Mouse (Mus musculus) telencephalon, adult 2 months (tissue): ENCODE results near the gene Mllt3.

ENCODE experiments used
- DNase-seq: peaks from one replicate; pipeline ENCODE4 v3.0.0-alpha.2; 2011; ENCODE audit warnings: low read depth, low spot score

The Mllt3 gene

DNA sequence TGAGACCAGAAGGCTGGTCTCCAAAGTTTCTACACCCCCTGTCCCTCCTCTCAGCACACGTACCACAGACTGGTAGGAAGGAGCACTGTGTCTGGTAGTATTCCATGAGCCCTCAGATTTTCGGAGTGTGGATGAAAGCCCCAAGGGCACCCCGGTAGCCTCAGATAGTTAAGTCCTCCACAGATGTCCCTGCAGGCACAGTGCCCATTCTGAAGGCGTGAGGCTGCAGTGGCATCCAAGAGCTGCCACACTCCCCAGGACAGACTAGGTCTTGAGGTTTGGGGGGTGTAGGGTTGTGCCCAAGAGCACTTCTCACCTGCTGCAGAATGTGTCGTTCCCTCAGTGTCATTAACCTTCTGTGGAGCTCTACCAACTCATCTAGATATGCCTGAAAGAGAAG is 251.2 kb downstream of the Mllt3 start:
- no peak for DNase-seq

DNA sequence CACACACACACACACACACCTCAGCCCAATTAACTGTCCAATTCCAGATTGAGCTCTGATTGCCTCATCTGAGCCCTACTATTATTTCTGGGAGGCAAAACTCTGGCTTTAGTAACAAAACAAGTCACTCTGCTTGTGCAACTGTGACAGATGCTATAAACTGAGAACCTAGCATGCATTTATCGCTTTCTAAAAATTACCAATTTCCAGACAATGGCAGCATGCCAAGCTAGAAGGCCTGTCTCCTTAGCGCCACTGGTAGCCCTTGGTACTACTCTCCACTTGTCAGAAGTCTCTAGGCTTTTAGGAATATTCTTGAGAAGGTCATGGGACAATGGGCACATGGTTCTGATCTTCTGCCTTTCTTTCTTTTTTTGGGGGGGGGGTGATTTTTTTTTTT is 257.4 kb downstream of the Mllt3 start:
- no peak for DNase-seq

DNA sequence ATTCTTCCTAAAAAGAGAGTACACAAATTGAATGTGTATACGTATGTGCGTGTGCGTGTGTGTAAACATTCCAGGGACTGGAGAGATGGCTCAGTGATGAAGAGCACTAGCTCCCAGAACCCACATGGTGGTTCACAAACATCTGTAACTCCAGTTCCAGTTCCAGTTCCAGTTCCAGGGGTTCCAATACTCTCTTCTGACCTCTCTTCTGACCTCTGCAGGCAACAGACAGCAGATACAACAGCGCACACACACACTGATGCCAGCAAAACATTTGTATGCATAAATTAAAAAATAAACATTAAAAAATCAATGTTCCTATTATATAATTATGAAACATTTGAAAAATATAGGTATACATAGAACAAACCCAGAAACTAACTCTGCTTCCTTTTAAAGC is 258.6 kb downstream of the Mllt3 start:
- DNase-seq = no peak

DNA sequence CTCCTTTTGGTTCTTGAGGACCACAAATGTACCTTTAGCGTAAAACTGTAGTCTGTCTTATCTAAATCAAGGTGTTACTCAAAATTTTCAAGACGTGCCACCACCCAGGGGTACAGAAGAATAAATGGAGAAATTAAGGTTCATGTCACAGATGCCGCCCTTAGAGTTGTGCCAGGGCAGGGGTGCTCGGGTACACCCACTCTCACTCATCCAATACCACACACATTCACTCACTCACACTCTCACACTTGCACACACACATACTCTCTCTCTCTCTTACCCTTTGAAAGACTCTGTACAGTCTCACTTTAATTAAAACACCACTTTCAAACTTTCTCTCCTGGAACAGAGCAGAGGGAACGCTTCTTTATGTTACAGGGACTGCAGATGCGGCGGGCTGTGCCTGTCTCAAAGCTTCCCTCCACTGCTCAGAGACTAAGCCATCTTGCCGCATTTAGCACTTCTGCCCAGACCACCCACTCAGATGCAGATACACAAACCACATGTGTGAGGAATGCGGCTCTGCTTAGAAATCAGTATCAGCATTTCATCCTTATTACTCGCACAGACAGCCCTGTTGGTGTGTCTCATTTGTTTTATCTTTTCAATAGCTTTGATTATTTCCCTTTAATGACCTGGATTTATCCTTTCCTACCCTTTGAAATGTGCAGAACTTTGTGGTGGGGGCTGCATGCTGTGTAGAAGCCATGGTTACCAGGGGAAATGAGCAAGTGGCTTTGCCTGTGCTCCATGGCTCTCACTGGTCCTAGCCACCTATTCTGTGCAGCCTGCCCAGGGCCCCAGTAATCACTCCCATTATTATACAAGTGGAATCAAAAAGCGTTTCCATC is 265.2 kb downstream of the Mllt3 start:
- no peak for DNase-seq

DNA sequence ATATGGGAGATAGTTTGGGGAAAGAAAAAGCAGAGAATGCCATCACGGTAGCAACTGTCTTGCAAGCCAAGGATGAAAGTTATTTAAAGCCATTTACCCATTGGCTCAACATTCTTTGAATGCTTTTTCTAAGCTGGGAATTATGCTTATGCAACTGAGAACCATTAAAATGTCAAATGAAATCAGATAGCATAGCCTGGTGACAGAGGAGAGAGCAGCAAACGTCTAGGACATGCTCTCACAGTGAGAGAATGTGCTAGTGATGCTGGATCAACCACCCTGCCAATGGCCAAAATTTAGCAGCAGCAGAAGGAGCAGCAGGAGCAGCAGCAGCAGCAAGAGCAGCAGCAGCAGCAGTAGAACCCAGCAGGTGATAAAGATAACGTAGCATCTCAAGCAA is 267.4 kb downstream of the Mllt3 start:
- DNase-seq = no peak

DNA sequence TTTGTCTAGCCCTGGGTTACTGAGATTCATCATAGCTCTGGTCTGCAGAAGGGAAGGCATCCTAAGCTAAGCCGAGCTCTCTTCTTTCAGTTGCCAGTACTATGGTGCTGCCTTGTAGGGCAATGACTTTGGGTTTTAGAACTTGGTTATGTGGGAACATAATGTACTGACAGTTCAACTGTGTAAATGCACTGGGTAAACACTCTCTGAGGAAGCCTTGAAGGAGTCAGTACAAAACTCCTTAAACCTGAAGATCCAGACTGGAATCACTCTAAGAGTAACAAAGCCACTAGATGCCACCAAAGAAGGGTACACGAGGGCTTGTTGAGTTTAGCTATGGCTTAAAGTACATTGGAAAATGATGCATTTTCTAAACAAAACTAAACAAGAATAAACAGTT is 272.1 kb downstream of the Mllt3 start:
- no peak for DNase-seq

DNA sequence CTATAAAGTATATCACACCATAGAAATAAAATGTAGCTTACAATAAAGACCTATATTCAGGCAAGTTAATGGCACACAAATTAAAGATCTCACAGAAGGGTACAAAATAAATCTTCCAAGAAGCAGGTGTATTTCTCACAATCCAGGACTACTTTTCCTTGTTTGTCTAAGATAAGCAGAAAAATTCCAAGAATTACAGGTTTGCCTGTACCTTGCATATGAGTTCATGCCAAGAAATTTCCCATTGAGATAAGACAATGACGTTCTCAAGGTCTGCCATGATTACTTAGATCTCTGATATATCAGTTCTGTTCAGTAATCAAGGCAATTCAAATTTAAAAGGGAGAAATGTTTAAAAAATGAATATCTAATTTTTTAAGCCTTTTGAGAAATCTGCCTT is 272.9 kb downstream of the Mllt3 start:
- no peak for DNase-seq

DNA sequence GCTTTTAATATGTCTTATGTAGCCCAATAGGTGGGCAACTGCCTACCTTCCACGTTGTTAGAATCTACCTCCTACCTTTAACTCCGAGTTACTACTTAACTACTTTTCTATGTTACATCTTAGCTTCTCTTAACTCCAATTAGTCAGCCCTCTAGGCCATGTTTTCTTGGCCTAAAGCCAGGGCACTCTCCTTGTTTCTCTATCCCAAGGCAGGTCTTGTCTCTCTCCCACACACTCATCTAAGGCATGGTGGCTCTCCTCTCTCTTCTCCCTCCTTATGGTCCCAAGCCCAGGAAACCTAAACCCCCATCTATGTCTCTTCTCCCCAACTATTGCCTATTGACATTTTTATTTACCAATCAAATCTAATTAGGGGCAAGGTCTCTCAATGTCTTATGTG is 273.5 kb downstream of the Mllt3 start:
- no peak for DNase-seq

DNA sequence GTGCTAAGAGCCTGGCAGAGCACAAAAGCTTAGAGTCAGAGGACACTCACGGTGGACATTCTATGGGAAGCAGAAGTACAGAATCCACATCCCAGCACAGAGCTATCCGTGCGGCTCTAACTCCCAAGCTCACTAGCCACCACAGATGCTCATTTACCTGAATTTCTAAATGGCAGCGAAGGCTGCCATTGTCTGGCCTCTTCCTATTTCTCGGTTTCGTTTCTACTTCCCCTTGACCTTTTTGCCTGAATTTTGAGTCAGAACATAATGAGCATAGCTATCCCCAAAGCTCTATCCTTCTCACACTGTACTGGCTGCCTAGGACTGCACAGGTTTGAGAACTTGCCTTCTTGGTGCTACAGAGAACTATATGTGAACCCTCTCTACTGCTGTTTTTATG is 274.1 kb downstream of the Mllt3 start:
- no peak for DNase-seq

DNA sequence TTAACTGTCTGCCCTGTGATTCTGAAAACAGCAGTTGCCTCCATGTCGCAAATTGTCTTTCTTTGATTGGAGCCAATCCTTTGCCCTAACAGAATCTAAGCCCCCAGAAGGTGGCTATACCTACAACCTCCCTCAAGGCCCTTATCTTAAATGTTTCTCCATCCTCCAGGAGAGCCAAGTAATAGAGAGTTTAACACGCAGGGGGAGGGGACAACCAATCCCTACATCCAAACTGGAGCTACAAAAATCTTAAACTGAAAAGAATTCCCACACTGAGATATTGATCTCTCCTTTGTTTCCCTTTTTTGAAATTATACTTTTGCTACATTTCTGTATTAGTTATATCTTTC is 281.7 kb downstream of the Mllt3 start:
- no peak for DNase-seq

DNA sequence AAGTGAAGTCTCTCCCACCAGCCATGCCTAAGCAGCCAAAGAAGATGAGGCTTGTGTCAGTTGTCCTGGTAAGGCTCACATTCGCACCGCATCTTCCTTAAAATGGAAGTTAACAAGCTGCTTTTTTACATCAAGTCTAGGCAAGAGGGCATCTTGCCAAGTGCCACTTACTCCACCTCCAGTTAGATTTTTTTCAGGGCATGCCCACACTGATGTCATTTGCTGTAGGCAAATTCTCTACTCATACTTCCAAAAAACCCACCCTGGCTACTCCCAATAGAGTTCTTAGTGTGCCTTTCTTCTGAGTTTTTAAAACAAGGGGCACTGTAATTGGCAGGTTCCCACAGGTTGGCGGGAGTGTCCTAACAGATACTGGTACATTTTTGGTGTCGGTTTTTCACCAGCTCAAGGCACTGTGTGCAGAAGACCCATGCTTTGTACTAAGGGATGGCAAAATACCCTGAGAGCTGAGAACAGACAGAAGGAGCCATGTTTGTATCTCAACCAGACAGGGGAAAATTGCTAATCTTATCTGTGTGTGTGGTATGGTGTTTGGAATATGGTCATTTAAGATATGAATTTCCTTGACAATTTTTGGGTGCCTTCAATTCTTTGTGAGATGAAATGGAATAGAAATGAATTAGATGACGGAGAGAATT is 282.2 kb downstream of the Mllt3 start:
- no peak for DNase-seq

DNA sequence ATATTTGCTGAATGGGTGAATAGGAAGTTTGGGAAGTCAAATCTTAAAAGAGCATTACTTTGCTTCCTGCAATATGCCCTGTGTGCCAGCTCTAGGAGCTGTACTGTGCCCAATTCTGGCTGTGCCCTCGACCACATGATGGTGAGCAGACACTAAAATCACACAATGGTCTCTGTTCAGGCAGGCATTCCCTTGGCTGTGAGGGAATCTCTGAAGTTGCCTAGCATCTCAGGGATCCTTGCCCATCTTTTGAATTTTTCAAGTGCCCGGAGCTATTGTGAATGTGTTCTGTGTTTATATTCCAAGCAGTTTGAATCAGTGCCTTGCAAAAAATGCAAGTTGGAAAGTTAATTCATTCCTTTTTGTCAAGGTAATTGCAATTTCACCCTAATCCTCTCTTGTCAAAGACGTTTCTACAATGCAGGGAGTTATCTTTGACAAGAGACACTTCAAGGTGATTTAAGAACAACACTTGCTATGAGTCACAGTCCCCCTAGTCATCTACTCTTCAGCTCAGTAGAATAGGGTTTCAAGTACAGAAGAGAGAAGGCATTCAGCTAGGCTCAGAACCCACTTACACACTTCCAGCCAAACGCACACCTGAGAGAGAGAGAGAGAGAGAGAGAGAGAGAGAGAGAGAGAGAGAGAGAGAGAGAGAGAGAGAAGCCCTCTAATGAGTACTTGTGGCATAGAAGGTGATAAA is 283.5 kb downstream of the Mllt3 start:
- no peak for DNase-seq

DNA sequence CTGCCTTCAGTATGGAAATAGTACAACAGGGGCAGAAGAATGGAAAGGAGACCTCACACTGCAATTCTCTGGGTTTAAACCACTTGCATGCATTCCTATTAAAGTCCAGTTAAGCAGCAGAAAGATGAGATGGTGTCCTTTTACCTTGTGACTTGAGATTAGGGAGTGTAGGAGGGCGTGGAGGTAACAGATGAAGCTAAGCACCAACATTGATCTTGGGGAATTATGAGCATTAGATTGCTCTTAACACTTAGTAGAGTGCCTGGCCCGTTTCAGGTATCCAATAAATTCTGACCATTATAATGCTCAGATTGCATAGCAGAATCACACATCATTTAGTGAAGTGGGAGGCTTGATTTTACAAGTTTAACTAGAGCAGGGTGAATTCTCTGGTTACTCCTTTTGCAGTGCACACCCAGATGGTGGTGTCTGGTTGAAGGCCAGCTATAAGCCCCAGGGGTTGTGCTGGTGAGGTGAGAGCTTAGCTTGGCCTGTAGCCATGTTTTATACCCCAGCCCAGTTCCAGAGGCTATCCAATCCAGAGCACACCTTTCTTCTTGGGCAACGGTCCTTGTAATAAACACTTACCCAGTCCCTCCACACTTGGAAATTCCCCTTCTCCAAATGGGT is 288.0 kb downstream of the Mllt3 start:
- DNase-seq = no peak

DNA sequence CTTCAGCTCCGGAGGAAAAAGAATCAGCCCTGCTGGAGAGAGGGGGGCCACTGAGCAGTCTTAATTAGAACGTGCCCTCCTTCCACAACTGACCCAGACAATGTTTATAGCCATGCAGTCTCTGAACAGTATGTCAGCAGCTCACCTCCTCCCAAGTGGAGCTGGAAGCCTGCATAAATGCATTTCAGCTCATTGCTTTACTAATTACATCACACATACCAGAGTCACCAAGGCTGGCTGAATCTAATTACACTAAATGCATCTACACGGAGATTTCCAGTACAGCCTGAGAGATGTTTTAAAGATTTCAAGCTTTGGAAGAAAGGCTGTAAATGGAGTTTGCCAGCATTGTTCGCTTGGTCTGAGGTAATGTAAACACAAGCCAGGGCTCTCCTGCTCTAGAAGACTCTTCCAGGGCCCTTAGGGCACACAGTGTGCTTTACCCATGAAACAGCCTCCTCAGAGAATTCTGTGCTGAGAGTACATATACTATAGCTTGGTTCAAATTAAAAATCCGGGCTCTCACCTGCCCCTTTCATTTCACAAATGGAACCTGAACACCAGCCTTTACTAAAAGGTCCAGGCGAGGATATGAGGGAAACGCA is 293.5 kb downstream of the Mllt3 start:
- no peak for DNase-seq

DNA sequence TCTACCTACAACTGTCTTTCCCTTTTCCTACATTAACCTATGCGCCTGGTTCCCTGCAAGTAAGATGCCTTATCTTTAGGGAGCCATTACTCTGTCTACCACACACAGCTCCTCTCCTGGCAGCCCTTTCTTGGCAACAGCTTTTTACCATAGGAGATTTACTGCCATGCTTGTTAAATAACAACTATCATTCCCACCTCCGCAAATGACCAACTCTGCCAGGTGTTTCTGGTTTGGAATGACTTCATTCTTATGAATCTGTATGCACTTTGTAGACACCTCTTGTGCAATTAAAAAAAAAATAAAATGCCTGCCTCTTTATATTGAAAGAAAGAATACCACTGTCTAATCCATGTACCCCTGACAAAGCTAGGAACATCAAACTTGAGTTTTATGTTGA is 294.1 kb downstream of the Mllt3 start:
- DNase-seq = no peak

DNA sequence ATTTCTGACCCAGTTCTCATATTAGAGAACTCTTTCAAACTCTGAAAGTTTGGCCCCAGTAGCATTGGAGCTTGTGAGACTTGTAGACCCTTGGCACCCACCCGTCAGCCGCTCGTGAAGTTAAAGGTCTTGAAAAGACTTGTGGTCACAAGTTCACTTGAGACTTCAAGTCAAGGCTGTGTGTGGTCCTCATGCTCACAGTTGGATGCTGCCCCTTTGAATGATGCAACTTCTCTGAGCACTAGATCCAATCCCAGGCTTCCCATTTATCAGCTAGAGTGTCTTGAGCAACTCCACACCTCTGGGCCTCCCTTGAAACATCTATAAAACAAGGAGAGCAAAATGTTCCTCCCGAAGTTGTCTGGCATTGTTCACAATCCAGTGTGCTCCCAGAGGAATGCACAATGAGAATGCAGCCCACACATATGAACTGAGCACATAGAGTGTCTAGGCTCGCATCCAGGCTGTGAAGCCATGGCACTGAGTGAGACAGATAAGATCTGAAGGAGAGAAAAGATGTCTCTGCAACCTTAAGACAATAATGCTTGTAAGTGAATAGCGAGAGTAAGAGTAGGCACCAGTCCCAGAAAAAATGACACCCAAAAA is 295.9 kb downstream of the Mllt3 start:
- no peak for DNase-seq

DNA sequence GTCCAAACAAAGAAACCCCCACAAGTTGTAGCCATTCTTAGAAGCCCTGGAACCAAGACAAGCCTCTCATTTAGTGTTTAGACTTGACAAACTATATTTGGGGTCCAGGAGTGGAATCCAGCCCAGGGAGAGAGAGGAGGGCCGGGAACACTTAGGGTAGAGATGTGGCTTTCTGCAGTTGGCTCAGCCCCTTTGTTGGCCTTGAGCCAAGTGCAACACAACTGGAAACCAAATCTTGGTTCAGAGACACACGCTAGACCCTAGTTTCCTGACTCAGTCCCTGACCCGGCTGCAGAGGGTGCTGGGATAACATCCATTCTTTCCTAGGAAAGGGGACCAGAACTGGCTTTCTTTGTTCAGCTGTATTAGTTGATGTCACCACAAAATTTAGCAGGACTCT is 296.4 kb downstream of the Mllt3 start:
- no peak for DNase-seq

DNA sequence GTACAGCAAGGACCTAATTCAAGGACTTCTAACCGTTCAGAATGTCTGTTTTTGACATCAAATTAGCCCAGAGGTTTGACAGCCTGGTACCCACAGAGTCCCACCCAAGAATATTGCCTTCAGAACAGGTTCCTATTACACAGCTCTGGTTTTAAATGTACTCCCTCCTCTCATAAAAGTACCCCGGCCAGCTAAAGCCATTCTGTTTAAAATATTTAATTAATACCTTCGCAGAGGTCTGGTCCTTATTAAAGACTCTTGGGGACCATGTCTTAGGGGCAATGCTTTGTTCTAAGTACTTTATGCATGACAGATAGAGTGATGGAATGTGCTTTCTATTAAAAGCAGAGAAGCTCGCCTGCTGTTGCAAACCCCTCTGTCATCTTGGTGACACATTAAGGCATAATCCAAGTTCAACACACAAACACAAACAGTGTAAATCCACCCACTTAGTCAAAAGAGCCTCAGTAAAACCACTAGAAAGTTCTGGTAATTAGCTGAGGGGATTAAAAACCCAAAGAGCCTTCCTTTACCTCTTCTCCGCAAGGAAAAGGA is 302.0 kb downstream of the Mllt3 start:
- no peak for DNase-seq

DNA sequence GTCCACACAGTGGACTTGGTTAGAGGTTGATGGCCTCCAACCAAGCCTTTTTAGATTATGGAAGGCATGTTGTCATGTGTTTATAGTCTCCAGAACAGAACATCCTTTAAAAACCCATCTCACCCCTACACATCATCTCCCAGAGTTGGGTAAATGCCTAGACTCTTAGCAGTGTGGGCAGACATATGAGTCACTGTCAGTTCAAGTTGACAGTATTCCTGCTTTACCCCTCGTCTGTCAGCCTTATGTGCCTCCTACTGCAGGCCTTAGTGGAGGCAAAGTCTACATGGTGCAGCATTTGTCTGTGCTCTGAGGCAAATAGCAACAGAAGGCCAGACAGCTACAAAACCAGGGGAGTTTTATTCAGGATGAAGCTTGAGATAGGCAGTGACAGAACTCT is 304.6 kb downstream of the Mllt3 start:
- DNase-seq = peak; percentile 91

DNA sequence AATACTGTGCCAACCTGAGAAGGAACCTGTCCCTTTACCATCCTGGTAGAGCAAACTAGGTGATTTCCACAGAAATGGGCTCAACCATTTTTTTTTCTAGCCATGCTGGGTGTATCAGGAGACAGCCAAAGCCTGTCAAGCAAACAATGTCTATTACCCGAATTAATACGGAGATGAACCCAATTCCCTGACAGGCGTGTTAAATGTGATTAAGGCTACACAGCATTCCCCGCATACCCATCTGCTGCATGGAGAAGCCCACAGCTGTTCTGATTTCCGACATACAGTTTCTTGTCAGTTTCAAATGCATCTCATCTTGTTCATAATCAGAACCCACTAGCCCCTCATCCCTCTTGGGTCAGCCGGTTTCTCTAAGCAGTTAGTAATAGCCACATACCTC is 309.7 kb downstream of the Mllt3 start:
- DNase-seq = no peak
